Mouse (Mus musculus) stomach, postnatal 0 days (tissue): ENCODE results near the gene Slc15a3.

Experiments
- CTCF ChIP-seq: IDR thresholded peaks from 2 replicates; pipeline ENCODE4 v1.5.1; 2016; ENCODE audit warnings: antibody characterized with exemption, low read depth, mild to moderate bottlenecking, moderate library complexity
- EP300 ChIP-seq: optimal IDR thresholded peaks from 2 replicates; pipeline ENCODE3; 2016; ENCODE audit warnings: antibody characterized with exemption

DNA sequence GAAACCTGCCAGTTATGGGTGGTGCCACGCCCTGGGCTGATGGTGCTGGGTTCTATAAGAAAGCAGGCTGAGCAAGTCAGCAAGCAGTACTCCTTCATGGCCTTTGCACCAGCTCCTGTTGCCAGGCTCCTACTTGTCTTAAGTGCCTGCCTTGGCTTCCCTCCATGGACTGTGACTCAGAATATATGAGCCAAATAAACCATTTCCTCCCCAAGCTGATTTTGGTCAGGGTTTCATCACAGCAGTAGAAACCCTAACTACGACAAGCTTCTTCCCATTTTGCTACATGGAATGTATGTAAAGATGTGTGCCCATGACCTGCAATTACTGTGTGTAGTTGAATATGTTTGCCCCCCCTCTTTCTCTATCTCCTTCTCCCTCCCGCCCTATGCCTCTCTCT is 5.9 kb upstream of the Slc15a3 start:
- no peak for TF ChIP-seq EP300
- TF ChIP-seq CTCF = no peak
